Mouse (Mus musculus): ENCODE data around the gene Cd80. TPM values are rescaled to one million over a fixed set of nuclear protein-coding genes. Genes with fewer than 3 reads are reported as not detected.

Gene Cd80
- total and polyA plus RNA-seq, 3 experiments, result 0.04 to 0.38 TPM; not detected in 1

- peak overlapping the region; percentile 43 for H3K9ac ChIP-seq (ENCODE audit: control insufficient read depth, low read depth, low read length, poor library complexity, severe bottlenecking)
- peaks cover 0 to 22% of the 10 kb centered on the region in 2 experiments; a peak in 2 of 4 replicates for H3K36me3 ChIP-seq (ENCODE audit: control insufficient read depth in 1 of 2, insufficient read depth in 2 of 2, low read length in 2 of 2)
- peaks cover 13% of the 10 kb centered on the region for H3K79me2 ChIP-seq (ENCODE audit: control insufficient read depth, insufficient read depth, low read length, poor library complexity)
- peak overlapping the region in 1 of 2 experiments; percentile 89; a peak in 1 of 4 replicates for H3K4me3 ChIP-seq (ENCODE audit: control insufficient read depth in 1 of 2, insufficient read depth in 1 of 2, low read depth in 2 of 2, low read length in 2 of 2)
- no peaks in the 10 kb centered on the region for H3K27me3 ChIP-seq (ENCODE audit: control insufficient read depth in 1 of 2, insufficient read depth in 2 of 2, low read length in 2 of 2)
- DNase-seq (ENCODE audit: low read depth, low spot score), result peak; percentile 88
- peak overlapping the region; percentile 80 for H3K27ac ChIP-seq (ENCODE audit: control insufficient read depth, low read depth, low read length)
- H3K9me3 ChIP-seq (replicated peaks; ENCODE audit: insufficient read depth, low read length), result no peaks in the 10 kb centered on the region
- peaks cover 3 to 26% of the 10 kb centered on the region in 2 experiments for H3K4me1 ChIP-seq (ENCODE audit: control insufficient read depth in 1 of 2, insufficient read depth in 2 of 2, low read length in 2 of 2)
- no peak for TF ChIP-seq USF1 (IDR thresholded peaks at IDR 0.05; ENCODE audit: low read depth, low read length)
- TF ChIP-seq ZNF384 (IDR thresholded peaks at IDR 0.05; ENCODE audit: low read depth, low read length), result no peak
- no peak for TF ChIP-seq MEF2A (IDR thresholded peaks at IDR 0.05; ENCODE audit: extremely low read depth, insufficient replicate concordance, low read depth, low read length, poor library complexity, severe bottlenecking)
- TF ChIP-seq HCFC1 (IDR thresholded peaks at IDR 0.05; ENCODE audit: low read depth, low read length), result peak; percentile 24; the same call in 1 of the 2 replicates
- TF ChIP-seq SMC3 (IDR thresholded peaks at IDR 0.05; ENCODE audit: low read depth, low read length), result no peak
- TF ChIP-seq BHLHE40 (IDR thresholded peaks at IDR 0.05; ENCODE audit: borderline replicate concordance, low read depth, low read length), result no peak; the same call in 1 of the 2 replicates
- TF ChIP-seq NRF1 (IDR thresholded peaks at IDR 0.05; ENCODE audit: insufficient read depth, low read depth, low read length, poor library complexity, severe bottlenecking), result no peak
- TF ChIP-seq JUND (IDR thresholded peaks at IDR 0.05; ENCODE audit: low read depth, low read length), result no peak
- no peak for TF ChIP-seq CHD1 (IDR thresholded peaks at IDR 0.05; ENCODE audit: low read depth, low read length)
- no peak for TF ChIP-seq MAFK (IDR thresholded peaks at IDR 0.05; ENCODE audit: borderline replicate concordance, low read depth, low read length)
- peak; percentile 58 for TF ChIP-seq TAL1 (IDR thresholded peaks at IDR 0.05; ENCODE audit: low read length)
- TF ChIP-seq MYB (IDR thresholded peaks at IDR 0.05; ENCODE audit: low read depth, low read length), result no peak
- no peak for TF ChIP-seq MAZ (IDR thresholded peaks at IDR 0.05; ENCODE audit: low read depth, low read length)
- TF ChIP-seq UBTF (IDR thresholded peaks at IDR 0.05; ENCODE audit: borderline replicate concordance, insufficient read depth, low read depth, low read length), result no peak
- TF ChIP-seq ZC3H11A (IDR thresholded peaks at IDR 0.05; ENCODE audit: low read depth, low read length), result no peak
- no peak for TF ChIP-seq E2F4 (IDR thresholded peaks at IDR 0.05; ENCODE audit: borderline replicate concordance, low read depth, low read length)
- peak; percentile 74 for TF ChIP-seq GATA1 (IDR thresholded peaks at IDR 0.05; ENCODE audit: low read depth, low read length)
- TF ChIP-seq ELF1 (IDR thresholded peaks at IDR 0.05; ENCODE audit: low read depth, low read length), result no peak
- peak; percentile 25 to 70; a peak in 3 of 4 replicates for TF ChIP-seq EP300 (IDR thresholded peaks at IDR 0.05; ENCODE audit: low read depth in 1 of 2, low read length in 2 of 2)
- TF ChIP-seq ETS1 (IDR thresholded peaks at IDR 0.05; ENCODE audit: low read depth, low read length), result peak; percentile 49; the same call in 1 of the 2 replicates
- peak; percentile 55; the same call in 1 of the 2 replicates for TF ChIP-seq MYC (IDR thresholded peaks at IDR 0.05; ENCODE audit: low read depth, low read length)
- no peak for TF ChIP-seq CTCF (IDR thresholded peaks at IDR 0.05 in 2 of 3, conservative IDR thresholded peaks at IDR 0.05 in 1 of 3; ENCODE audit: control insufficient read depth in 1 of 3, insufficient read depth in 1 of 3, low read depth in 2 of 3, low read length in 3 of 3, poor library complexity in 1 of 3, severe bottlenecking in 1 of 3)
- peak; percentile 27; the same call in 1 of the 2 replicates for TF ChIP-seq POLR2AphosphoS2 (IDR thresholded peaks at IDR 0.05; ENCODE audit: low read length)
- TF ChIP-seq USF2 (IDR thresholded peaks at IDR 0.05; ENCODE audit: borderline replicate concordance in 1 of 2, insufficient read depth in 1 of 2, low read depth in 1 of 2, low read length in 2 of 2), result no peak
- peak; percentile 42; the same call in 1 of the 2 replicates for TF ChIP-seq TCF12 (IDR thresholded peaks at IDR 0.05; ENCODE audit: low read depth, low read length)
- peak; percentile 82 for TF ChIP-seq SIN3A (IDR thresholded peaks at IDR 0.05; ENCODE audit: low read length)
- peak; percentile 91 for TF ChIP-seq TBP (IDR thresholded peaks at IDR 0.05; ENCODE audit: low read depth, low read length)
- TF ChIP-seq POLR2AphosphoS5 (IDR thresholded peaks at IDR 0.05; ENCODE audit: borderline replicate concordance, low read depth, low read length), result no peak
- TF ChIP-seq GABPA (IDR thresholded peaks at IDR 0.05; ENCODE audit: low read depth, low read length), result no peak
- peak in 1 of 2 experiments; percentile 75; a peak in 2 of 4 replicates for TF ChIP-seq POLR2A (IDR thresholded peaks at IDR 0.05; ENCODE audit: control insufficient read depth in 1 of 2, insufficient read depth in 1 of 2, low read depth in 1 of 2, low read length in 2 of 2, poor library complexity in 1 of 2)
- TF ChIP-seq RCOR1 (IDR thresholded peaks at IDR 0.05; ENCODE audit: low read depth, low read length), result no peak
- TF ChIP-seq MXI1 (IDR thresholded peaks at IDR 0.05; ENCODE audit: low read depth, low read length), result peak; percentile 52; the same call in 1 of the 2 replicates
- no peak for TF ChIP-seq ZKSCAN1 (IDR thresholded peaks at IDR 0.05; ENCODE audit: low read depth, low read length)
- TF ChIP-seq ZMIZ1 (IDR thresholded peaks at IDR 0.05; ENCODE audit: low read depth, low read length), result peak; percentile 72; the same call in 1 of the 2 replicates
- TF ChIP-seq CHD2 (IDR thresholded peaks at IDR 0.05; ENCODE audit: low read length), result no peak
- peak; percentile 66 for TF ChIP-seq NELFE (IDR thresholded peaks at IDR 0.05; ENCODE audit: low read depth, low read length)
- no peak for TF ChIP-seq RAD21 (IDR thresholded peaks at IDR 0.05; ENCODE audit: low read depth, low read length)
These were observed 1.4 kb upstream of the Cd80 start for GRCm38 (mm10) chr16:38453952-38454351.
